Mouse (Mus musculus) cerebellum, postnatal 10 days (tissue): ENCODE measurements at regions not wholly inside any gene's neighbourhood (a gene's known extent, or its start where the extent isn't known, plus 50 kb on each side); places are given as distances from the start of the nearest gene placed in this dataset.

Experiments used
- DNase-seq, 2 experiments: peaks; one replicate each; pipeline ENCODE4 v3.0.0; 2021; ENCODE audit warnings: mixed read lengths in 2 of 2

DNA sequence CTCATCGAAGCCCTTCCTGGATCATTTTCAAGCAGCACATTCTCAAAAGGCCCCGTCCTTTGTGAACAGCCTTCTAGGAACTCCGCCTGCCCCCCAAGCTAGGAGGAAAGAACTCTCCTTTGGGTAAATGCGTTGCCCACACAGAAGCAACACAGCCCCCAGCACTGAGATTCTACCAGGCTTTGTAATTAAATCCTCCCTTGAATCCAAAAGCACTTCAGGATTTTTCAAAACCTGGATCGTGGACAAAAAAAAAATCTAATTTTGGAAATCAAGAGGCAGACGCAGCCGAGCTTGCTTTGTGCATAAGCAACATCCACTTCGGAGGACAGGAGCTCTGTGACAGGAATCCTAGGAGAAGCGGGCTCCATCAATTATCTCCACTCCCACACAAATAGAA is 183.6 kb upstream of the Ercc4 start:
- DNase-seq: no peak

DNA sequence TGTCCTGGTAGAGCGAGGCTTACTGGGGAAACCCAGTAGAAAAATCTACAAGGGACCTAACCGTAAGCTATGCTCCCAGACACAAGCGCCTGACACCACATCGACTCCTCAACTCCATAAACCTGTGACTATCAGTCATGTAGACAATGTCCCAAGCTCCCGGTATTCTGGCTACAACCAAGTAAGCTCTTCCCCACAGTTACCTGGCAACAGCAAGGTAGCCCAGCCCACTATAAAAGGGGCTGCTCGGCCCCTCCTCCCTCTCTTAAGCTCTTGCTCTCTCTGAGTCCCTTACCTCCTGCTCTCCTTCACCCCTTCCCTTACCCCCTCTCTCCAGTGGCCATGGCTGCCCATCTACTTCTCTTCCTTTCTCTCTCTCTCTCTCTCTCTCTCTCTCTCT is 178.4 kb upstream of the Ercc4 start:
- DNase-seq: no peak

DNA sequence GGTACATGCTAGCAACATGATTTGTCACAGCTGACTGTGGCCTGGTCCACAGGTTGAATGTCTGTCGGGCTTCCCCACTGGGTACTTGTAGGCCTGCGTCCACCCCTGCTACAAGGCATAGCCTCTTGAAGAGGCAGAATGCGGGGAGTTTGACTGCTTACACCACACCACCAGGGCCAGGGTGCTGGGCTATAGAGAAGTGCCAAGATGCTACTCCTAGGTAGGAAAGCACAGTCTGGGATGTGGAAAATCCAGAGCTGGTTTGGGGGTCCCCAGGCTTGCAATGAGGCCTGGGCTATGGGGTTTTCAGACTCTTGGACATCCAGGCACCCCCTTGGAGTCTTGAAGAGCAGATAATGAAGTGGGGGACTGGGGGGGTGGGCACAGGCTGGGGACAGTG is 176.5 kb upstream of the Ercc4 start:
- DNase-seq: no peak

DNA sequence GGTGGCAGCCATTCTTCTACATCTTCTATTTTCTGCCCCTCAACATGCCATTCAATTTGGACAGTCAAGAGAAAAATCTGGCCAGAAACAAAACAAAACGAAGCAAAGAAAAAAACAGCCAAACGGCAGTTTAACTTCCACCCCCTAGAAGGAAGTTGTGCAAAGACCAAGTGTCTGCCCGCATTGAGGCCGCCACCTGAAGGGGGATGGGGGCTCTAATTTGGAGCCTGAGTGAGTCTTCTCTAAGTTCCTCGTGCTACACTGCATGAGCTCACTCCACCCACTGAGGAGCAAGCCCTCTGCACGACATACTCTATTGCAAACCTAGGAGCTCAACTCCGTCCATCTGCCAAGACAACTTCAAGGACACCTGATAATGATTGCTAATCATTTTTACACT is 174.9 kb upstream of the Ercc4 start:
- DNase-seq: no peak

DNA sequence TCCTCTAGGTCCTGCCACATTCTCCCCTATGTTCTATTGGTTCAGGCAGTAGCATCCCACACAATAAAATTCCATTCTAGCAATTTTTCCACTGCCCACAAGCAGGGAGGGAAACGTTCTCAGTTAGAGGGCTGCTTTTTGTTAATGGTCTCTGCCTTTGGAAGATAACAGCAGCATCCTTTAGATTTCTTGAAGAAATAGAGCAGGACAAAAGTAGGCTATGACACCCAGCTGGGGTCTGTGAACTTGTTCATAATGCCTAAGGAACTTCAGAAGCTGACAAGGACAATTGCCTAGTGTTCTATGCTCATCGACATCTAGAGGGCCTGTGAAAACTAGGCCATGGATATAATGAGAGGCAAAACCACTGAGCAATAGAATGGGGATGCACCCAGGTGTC is 174.2 kb upstream of the Ercc4 start:
- no peak for DNase-seq

DNA sequence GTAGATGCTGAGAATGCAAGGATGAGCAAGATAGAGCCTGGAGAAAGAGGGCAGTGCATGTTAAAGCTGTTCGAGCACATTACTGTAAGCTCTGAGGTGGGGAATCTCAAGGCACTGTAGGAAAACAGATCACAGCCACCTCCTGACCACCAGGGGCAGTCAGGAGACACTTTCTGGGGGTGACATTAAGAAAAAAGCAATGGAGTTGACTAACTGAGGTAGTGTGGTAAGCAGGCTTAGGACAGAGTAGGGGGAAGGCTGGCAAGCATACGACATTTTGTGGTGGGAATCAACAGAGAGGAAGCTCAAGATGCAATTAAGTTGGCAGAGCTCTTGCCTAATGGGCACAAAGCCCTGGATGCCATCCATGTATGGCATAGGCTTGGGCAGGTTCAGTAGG is 172.9 kb upstream of the Ercc4 start:
- peak; percentile 14 to 23 for DNase-seq

DNA sequence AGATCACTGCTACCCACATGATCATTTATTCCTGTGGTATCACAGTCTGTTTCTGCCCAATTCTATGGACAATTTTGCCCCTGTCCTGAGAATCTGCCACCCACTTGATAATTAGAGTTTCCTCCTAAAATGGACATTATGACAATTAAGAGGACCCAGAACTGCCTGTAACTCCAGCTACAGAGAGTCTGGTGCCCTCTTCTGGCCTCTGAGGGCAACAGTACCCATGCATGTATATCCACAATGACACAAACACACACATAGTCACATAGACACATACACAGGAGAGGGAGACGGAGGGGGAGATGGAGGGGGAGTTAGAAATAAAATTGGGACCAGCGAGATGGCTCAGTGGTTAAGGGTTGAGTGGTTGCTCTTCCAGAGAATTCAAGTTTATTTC is 170.9 kb upstream of the Ercc4 start:
- peak in 1 of 2 experiments; percentile 6 for DNase-seq

DNA sequence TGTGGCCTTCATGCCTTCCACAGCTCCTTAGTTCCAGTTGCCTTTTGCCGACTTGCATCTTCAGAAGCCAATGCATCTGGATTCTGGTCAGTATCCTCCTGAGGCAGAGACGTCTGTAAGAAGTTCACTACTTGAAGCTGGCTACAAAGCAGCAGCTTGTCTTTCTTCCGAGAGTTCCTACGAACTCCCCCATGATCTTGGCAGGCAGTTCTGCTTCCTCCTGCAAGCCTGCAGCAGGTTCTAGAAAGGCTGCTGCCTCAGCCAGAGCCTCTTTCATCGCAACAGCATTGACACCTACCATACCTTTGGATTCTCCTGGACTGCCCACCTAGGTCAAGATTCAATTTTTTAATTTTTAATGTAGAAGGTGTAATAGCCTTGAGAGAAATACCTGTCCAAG is 158.3 kb upstream of the Ercc4 start:
- no peak for DNase-seq

DNA sequence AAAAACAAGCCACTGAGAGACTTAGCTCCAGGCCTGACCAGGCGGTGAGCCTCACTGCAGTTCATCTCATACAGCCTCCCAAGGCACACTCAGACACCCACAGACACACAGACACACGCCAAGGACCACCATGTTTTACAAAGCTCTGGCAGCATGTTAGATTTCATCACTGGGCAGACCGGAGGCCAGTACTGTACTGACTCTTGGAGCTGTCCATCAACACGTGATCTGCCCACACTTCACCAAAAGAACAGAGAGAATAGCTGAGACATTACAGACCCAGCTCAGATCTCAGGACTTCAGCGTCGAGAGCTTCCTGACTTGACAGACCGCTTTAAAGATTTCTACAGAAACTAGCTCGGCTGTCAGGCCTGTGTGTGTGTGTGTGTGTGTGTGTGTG is 155.5 kb upstream of the Ercc4 start:
- DNase-seq: no peak

DNA sequence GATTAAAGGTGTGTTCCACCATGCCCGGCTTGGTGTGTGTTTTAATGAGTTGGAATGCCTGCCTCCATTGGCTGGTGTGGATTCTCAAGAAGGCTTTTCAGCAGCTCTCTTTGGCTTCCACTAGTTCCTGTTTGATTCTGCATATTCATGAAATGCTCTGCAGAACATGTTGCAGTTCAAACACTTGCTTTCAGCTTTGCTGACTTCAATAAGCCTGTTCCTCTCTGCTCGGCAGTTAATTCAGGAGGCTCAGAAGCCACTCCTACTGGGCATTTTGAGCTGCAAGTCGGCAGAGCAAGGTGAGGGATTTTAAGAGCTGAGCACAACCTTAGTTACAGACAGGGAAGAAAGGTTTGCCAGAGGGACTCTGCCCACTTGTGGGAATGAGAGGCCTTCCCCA is 153.1 kb upstream of the Ercc4 start:
- DNase-seq: no peak

DNA sequence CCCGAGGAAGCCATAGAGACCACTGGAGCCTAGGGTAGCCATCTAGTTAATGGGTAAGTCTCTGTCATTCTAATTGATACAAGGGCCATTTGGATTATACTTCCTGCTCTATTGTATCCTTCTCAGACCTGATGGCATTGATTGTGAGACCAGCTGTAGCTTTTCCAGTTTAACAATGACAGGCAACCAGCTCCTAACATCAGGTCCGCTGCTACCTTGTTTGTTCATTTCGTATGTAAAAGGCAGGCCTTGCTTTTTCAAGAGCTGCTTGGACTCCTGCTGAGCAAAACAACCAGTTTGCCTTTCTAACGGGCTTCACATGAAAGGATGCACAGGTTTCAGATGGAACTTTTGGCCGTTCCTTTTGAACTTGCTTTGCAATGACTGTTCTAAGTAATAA is 148.6 kb upstream of the Ercc4 start:
- no peak for DNase-seq

DNA sequence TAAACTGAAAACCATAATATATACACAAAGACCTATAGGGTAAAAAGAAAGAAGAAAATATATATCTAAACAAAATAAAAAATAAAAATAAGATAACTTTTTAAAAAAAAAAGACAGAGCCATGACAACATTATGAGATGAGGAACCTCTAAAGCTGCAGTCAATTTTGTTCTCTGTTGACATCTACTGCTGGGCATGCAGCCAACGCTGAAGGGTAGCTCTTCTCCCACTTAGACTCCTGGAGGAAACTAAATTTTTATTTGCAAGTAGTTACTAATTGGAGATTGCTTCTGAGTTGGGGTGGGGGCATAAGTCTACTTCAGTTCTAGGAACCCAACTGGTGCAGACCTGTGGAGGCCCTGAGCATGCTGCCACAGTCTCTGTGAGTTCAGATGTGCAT is 126.8 kb upstream of the Ercc4 start:
- DNase-seq: peak; percentile 3 to 7

DNA sequence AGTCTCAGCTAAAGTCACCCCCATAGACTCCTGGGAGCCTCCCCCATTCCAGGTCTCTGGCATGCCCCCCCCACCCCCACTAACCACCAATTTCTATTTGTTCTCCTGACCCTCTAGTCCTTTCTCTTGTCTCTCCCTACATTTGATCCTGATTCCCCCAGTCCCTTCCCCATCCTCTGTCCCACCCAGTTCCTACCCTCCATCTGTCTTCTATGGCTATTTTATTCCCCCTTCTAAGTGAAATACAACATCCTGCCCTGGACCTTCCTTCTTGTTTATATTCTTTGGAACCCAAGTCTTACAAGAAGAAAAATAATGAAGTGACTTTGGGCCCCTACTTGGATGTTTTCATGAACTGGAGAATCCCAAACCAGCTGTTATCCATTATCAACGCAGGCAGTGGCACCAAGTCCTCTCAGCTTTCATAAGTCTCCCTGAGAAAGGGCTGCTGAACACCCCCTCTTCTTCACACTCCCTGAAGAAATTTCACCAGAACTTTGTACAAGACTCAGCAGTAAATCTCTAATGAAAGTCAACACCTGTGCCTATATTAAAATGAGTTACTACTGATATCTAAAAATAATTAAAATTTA is 108.1 kb upstream of the Ercc4 start:
- DNase-seq: no peak

DNA sequence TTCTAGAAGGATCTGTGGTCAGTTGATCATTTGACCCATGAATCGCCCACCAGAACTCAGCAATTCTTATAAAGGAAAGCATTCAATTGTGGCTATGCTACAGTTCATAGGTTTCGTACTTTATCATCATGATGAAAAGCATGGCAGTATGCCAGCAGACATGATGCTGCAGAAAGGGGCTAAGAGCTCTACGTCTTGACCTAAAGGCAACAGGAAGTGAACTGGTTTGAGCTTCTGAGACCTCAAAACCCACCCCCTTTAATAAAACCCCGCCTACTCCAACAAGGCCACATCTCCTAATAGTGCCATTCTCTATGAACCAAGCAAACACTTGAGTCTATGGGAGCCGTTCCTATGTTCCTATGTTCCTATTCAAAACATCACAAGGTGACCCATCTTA is 96.6 kb upstream of the Ercc4 start:
- DNase-seq: no peak

DNA sequence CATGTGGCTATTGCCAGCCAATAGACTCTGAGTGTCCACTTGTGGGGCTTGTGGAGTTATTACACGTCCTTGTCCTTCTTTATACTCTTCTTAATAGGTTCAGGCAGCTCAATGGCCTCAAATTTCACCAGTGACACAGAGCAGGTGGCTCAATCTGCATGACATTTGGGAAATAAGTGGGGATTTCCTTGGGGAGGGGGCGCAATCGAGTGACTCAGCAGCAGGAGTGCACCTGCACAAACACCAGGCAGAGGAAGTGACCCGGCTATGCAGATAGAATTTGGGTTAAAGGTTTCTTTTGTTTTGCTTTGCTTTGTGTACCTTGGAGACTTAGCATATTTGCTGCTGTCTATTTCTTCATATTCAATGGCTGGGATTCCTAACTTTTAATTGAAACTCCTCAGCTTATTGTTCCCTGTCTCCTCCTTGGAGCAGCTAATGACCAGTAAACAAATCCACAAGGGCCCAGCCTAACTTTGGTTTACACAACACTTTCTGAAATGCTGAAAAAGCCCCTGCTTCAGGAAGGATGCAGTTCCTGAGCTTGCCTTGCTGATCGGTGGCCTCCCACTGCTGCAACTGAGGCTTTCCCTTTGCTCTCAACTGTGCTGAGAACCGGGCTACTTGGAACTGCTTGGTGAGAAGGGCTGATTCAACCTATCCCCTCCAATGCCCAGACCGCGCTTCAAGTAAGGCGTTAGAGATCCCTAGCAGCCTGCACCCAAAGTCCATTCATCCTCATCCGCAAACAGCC is 95.4 kb upstream of the Ercc4 start:
- DNase-seq: no peak

DNA sequence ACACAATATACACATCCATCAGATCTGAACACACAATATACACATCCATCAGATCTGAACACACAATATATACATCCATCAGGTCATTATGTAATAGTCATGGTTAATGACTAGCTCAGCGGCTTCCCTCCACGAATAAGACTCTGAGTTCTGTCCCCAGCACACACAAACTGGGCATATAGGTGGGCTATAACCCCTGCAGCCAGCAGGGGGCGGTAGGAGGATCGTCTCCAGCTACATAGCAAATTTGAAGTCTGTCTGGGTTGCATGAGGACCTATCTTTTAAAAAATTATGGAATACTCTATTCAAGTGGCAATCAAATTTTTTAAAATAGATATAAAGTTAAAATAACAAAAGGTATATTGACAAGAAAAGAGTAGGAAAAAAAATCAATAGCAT is 86.6 kb upstream of the Ercc4 start:
- peak; percentile 48 to 54 for DNase-seq

DNA sequence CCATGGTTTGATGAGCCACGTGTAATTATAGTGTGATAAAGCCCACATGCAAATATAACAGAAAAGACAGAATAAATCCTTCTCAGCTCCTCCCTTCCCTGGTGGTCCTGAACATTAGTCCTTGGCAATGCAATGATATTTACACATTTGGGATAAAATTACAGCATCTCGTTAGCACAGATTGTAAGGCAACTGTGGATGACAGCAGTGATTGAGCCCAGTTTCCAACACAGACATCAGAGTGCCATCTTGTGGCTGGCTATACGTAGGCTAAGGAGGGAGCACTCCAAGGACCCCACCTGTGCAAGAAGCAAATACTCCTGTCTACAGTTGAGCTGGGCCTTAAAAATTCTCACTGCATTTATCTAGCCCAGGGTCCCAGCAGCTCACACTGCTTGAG is 84.1 kb upstream of the Ercc4 start:
- DNase-seq: peak; percentile 65 to 70

DNA sequence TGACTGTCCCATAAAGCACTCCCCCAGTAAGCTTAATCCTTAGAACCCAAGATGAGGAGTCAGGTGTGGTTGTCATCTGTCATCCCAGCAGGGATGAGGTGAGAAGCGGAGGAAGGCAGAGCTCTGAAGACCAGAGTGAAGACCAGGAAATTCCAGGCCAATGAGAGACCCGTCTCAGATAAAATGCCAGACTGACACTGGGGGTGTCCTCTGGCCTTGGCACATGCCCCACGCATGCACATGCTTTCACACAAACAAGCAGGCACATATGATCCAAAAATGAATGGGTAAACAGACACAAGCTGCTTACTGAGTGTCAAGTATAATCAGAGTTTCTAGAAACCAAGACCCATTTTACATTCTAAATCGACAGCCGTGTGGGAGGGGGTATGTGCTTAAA is 75.3 kb upstream of the Ercc4 start:
- peak; percentile 57 to 66 for DNase-seq

DNA sequence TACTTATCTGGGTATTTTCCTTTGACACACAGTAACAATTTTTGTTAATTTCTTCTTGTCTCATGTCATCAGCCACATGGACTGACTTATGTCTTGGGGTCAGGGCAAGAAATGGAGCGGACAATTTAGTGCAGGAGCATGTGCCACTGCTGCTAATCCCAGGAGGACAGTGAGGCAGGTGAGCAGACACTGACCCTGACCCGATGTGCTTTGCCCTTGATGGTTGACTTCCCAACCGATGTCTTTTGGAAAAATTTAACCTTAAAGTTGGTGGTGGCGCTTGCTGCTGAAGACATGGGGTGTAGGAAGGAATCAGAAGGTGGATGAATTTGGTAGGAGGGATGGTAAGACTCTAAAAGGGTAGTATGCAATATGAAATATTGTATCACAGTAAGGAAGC is 72.9 kb upstream of the Ercc4 start:
- DNase-seq: no peak

DNA sequence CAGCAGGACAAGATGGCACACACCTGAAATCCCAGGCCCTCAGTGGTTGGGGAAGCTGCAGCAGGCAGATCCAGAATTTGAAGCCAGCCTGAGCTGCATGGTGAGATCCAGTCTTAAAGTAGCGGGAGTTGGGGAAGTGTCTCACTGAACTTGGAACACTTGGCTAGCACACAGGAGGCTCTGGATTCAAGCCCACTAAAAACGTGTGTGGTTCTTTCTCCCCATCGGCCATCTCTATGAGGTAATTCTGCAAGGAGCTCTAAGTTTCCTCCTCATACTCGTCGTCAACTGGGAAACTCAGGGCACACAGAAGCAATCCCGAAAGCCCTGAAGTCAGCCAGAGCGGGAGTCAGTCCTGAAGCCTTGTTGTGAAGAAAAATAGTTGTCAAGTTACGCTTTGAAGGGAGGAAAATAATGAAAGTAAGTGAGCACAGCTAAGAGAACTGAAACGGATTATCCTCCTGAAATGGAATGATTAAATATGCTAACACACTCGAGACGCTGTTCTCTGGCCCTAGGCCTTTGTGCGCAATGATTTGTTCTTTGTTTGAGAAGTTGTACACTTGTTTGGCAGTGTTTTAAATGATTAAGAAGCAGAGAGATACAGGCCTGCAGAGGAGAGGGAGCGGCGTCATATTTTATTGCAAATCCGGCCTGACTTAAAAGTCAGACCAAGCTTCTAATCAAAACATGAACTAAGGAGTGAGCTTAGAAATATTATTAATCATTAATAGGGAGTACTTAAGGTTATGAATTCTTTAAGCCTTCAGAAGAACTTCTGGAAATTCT is 69.0 kb upstream of the Ercc4 start:
- peak in 1 of 2 experiments; percentile 11 for DNase-seq

DNA sequence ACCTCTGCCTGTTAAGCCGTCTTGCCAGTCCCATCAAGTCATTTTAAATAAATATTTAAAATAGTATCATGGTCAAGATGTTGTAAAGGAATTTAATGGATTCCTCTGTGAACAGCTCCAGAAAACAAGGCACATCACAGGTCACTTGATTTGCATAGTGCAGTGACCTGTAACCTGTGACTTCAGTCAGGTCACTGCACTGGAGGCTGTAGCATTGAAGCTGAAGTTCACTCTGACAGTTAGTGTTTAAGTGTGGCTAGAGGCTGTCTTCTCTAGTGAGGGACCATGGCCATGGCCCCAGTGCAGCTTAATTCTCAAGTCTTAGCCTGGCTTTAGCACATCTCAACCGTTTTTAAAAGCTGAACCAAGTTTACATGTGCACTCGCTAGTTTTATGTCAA is 68.1 kb upstream of the Ercc4 start:
- DNase-seq: no peak

DNA sequence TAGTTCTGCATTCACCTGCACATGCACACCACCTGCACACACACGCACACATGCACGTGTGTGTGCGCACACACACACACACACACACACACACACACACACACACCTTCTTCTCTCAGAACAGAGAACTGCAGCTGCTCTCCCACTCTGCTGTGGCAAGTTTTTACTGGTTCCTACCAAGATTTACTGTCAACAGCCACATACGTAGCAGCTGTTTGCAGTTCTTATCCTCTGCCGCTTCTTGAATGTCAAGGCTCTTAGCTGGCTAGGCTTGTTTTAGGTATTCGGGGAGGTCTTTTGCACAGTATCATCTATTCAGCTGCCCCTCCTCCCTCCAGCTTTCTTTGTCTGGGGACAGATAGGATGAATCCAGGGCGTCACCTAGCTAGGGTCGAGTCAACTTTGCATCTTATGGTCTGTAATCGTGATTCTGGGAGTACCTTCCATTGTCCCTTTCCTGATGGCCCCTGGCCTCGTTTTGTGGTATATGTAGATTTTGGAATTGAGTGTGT is 64.3 kb upstream of the Ercc4 start:
- DNase-seq: no peak

DNA sequence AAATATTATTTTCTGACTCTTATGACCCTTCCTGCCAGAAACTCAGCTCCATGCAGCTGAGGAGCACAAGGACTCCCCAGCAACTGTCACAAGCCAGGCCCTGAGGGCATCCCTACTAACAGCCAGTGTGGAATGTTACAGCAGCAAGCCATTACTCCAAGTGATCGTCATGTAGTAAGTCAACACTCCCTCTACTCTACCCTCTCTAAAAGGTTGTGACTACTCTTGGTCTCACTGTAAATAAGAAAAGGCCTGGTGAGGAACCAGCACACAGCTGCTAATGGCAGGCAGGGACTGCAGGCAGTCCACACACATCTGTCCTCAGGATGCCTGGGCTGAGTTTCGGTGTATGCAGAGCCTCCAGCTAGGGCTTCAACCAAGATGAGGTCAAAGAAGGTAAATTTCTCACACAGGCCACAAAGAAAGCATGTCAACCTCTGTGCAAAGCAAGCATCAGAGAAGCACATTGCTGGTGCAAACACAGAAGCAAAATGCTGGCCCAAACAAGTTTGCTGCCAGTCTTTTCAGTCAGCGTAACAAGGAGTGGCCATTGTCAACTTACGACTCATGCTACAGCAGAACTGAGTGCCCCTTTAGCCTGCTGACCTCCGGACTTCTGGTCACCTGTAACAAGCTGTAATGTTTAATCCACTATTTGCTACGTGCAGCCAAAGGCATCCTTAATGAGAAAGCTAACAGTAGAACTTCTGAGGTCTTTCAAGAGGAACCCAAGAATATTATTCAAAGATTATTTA is 62.9 kb upstream of the Ercc4 start:
- DNase-seq: no peak
